Mouse (Mus musculus): ENCODE data around the gene Zdhhc6. TPM values are rescaled to one million over a fixed set of nuclear protein-coding genes. Genes with fewer than 3 reads are reported as not detected.

Gene Zdhhc6
- total RNA-seq, 4 experiments from 2014 or later: 23.4 to 26.2 (median 24.8) TPM

DNA sequence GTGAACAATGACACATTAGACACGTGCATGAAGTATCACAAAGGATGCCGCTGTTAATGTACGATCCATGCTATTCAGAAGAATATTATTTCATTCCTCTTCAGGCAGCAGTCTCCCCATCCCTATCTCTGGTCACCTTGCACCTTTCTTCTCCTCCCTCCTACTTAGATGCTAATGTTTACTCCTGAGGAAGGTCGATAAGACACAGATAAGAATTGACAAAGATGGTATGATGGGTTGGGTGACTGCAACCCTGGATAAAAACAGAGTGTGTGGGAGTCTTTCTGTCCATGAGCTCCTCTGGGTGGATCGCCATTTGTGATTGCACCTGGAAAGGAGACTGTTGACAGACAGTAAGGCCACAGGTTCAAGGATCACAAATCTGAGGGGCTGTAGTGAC is 57.3 kb downstream of the Zdhhc6 start:
- no peak for DNase-seq (ENCODE audit: low spot score in 2 of 2)

DNA sequence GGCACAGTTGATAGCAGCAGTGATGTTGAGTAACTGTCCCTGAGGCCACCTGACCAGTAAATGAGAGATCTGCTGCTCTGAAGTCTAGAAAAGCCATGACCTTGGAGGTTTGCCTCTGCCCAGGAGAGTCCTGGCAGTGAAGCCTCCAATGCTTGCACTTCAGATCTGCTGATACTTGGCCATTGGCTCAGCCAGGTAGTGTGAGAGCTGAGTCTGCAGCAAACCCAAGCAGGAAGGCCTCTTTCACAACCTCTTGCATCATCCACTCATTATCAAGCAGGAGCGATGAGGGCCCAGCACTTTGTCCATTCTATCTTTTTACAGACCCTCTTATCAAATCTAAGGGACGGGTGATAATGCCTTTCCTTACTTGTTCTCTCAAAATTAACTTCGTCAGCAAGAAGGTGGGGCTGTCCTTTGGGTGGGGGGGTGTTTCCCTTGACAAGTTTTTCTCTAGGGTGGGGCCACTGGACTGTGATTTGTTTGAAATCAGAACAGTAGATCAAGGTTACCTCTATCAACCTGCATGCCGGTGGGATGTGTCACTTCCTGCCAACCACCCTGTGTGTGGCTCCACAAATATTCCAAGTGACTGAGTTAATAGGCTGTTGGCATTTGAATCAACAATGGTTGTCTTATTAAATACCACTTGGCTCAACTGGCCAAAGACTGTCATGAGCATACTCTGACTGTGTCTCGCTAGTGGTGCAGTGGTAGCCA is 58.0 kb downstream of the Zdhhc6 start:
- no peak for DNase-seq (ENCODE audit: low spot score in 2 of 2)

DNA sequence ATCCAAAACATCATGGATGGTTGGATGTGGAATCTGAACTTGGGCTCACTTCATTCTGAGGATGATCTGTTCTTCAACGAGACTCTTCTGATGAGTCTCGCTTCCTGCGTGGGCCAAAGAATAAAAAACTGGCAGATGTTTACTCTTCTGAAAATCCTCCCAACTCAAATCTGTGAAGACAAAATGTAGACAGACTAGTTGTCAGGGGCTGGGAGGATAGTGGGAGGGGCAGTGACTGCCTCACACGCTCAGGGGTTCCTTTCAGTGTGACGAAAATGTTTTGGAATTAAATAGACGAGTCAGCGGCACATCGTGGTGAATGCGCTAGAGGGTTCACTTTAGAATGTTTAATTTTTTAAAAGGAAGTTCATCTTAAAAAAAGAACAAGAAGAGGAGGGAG is 59.7 kb downstream of the Zdhhc6 start:
- DNase-seq (ENCODE audit: low spot score in 2 of 2): no peak

DNA sequence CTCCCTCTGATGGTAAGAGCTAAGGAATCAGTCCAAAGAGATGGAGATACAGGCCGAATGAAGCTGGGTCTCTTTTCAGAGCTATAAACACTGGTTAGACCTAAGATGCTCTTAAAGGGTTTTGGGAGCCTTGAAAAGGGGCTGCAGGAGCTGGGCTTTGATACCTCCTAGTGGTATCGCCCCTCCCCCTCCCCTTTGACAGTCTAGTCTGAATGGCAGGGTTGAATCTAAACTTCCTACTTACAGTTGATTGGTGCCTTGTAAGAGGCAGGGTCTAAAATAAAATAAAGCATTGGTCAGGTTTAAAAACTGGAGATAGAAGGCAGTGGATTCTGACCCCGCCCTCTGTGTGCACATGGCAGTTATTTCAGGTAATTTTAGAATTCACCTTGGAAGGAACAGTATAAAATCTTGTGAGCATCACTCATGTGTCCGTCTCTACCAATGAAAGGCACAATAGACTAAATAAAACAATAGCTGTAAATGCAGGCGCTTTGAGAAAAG is 61.3 kb downstream of the Zdhhc6 start:
- peak in 1 of 2 experiments; percentile 46 for DNase-seq (ENCODE audit: low spot score in 2 of 2)

DNA sequence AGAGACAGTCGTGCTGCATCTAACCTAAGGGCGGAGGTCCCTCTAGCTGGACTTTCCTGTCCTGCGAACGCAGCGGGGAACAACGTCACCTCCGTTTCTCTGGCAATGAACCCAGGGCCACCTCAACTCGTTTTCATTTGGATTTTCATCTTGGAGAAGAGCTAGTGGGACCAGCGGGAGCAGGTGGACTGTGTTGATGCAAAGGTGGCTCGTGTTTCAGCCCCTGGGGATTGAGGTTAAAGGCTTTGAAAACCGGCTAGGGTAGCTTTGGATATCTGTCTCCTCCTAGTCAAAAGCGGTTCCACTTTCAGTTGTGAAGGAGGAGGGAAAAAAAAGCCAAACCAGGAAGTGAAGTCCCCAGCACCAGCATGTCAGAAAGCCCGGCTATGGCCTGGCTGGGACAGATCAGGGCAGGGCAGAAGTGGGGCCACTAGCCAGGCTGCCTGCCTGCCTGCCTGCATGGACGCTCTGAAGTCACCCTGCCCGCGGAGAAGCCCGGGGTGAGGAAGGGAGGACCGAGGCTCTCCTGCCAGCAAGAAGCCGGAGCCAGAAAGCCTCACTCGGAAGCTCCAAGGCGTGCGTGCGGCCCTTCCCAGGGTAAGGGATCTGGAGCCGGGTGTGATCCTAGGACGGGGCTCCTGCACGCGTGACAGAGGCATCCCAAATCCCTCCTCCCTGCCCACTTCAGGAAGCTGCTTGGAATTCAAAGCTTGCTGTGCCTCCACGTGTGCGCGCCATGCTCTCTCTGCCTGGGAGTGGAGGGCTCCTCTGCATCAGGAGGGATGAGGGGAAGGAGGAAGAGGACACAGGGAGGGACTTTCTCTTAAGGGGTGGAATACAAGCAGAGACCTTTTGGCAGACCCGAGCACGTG is 62.0 kb downstream of the Zdhhc6 start:
- DNase-seq (ENCODE audit: low spot score in 2 of 2): peak; percentile 46 to 57

DNA sequence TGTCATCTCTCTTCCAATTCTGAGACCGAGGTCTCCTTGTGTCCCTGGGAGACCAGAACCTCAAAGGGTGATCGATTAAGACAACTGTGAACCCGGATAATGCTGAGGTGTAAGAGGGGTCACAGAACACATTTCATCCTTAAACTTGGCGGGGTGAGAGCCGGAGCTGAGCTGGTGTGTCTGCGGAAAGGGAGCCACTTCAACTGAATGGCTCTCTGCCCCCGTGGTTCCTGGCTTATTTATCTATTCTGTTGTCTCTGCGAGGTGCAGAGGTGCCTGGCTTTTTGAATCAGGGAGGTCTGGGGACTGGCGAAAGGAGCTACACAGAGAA is 62.6 kb downstream of the Zdhhc6 start:
- DNase-seq (ENCODE audit: low spot score in 2 of 2): no peak

DNA sequence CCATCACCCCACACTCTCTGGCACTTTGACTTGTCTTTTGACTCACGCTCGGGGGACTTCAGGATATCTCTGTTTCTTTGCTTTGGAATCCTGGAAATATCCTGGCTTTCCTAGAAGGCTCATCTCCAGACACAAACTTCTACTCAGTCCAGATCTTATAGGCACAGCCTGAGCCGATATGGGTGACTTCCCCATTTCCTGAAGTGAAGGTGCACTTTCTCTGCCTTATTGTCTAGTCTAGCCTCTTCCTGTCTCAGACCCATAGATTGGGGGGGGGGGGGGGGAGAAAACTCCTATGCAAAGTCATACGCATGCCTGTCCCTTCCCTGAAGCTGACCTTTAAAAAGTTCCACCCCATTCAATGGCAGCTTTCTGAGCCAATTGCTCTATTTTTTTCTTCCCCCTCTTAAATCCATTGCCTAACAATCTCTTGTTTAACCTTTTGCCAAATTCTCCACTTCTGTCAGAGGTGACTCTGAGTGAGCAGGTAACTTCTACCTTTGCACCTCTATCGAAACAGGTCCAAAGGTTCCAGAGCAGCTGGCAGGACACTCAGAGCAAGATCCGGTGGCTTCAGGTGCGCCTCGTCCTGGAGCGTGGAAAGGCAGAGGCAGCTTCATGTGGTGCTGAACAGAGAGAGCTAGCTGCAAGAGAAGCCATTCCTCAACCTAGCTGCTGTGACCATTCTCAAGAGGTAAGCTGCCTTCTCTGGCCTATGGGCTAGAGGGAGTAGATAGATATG is 64.3 kb downstream of the Zdhhc6 start, which contains the start of gene Acsl5:
Gene Acsl5, plus strand, starts transcription at position 556 of the 742 bp plus-strand sequence.
- DNase-seq (ENCODE audit: low spot score in 2 of 2): no peak

DNA sequence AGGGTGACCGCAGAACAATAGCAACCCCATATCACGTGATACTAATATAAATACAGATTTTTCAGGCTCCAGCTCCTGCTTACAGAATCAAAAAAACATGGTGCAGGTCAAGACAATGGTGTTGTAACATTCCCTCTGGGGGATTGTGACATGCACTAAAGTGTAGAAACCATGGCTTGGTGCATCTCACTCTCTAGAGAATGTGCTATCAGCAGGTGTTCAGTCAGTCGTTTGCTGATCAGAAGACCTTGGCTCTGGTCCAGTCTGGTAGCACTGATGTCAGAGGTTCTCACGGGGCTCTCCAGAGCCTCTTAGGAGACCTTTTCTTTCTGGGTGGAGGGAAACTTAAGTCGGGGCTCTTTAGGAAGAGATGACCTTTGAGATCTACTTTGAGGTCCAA is 65.4 kb downstream of the Zdhhc6 start:
- no peak for DNase-seq (ENCODE audit: low spot score in 2 of 2)

DNA sequence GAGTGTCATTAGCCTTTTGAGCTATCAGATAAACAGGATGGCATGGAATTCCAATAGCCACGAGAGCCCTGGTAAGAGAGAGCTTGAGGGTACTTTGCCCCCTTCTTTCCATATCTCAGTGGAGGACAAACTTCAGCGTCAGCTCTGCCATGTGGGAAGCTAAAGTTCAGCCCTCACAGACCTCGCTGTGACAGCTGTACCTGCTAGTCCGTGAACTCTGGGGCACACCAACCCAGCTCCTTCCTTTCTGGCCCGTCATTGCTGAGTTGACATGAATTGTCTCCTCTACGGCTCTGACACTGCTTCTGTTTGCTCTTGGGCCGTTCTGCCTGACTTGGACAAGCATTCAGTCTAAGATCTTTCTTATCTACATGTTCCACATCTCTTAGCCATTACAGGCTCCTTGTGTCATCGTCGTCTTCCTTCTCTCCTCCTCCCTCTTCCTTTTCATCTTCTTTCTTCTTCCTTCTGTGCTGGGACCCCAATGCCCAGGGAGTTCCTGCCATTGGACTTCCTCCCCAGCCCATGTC is 67.8 kb downstream of the Zdhhc6 start:
- no peak for DNase-seq (ENCODE audit: low spot score in 2 of 2)

DNA sequence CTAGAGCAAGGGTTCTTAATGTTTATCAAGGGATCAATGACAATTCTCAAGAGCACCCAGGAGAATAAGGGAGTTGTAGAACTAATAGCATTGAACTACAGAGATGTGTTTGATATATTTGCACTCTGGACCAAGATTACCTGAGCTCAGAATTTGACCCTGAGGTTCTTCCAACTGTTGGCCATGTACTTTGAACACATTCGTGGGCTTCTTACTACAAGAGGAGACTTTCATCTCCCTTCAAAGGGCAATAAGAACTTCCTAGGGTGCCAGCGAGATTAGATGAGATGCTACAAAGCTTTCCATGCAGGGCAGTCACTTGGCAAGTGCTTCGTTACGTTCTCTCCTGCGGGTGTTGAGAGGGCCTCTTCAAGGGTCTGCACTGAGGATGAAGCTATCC is 68.3 kb downstream of the Zdhhc6 start:
- no peak for DNase-seq (ENCODE audit: low spot score in 2 of 2)

DNA sequence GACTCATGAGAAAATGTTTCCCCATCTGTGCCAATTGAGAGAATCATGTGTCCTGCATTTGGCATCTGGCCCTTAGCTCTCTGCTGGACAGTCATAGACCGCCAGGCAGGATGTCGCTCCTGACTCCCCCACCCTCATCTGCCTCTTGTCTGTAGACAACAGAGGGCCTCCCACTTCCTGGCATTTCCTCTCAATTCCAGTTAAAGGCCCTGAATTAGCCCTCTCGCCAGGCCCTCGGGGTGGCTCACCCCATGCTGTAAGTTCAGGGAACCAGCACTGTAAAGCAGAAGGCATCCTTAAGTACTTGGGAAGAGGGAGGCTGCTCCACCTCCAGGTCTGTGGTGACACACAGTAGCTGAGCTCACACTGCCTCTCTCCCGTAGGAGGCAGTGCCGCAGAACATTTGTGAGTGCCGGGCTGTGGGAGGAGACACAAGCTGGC is 71.0 kb downstream of the Zdhhc6 start:
- peak in 1 of 2 experiments; percentile 78 for DNase-seq (ENCODE audit: low spot score in 2 of 2)

DNA sequence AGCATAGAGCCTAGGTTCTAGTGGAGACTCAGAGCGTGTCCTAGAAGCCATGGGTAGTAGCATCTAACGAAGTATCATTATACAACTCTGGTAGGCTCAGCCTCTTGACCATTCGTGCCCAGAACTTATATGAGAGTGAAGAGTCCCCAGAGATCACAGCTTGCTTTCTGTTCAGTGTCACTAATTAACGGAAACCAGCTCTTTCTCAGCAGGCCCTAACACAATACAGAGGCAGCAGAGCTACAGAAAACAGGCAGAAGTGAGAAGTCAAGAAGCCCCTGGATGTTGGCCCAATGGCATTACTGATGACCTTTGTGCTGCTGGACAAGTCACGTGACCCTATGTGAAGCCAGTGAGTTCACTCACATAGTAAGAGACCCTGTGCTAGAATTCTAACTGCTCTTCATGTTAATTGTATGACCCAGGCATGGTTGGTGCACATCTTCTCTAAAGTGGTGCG is 74.6 kb downstream of the Zdhhc6 start, which contains the start of gene Gucy2g:
Gene Gucy2g, minus strand, starts transcription at position 51 of the 460 bp plus-strand sequence.
- no peak for DNase-seq (ENCODE audit: low spot score in 2 of 2)

DNA sequence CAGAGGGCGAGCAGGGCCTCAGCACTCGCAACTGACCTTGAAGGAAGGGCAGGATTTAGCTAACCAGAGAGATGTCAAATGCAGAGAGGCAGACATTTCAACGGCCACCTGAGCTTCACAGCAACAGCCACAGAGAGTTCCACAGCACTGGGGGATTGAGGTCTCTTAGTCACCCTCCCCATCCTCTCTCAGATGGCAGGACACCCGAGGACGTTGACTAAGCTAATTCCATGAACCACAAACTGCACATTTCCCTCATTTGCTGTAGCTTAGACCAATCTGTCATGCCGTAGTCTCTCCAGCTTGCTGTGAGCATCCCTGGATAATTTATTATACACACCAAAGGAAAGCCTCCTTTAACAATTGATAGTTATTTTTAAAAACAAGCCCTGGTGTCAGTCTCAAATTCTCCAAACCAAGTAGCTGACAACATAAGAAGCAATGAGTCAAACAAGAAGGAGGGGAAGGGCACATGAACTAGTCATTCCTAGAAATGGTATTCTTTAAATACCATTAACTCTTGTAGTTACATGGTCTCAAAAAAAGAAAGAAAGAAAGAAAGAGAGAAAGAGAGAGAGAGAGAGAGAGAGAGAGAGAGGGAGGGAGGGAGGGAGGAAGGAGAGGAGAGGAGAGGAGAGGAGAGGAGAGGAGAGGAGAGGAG is 75.9 kb downstream of the Zdhhc6 start:
- no peak for DNase-seq (ENCODE audit: low spot score in 2 of 2)

DNA sequence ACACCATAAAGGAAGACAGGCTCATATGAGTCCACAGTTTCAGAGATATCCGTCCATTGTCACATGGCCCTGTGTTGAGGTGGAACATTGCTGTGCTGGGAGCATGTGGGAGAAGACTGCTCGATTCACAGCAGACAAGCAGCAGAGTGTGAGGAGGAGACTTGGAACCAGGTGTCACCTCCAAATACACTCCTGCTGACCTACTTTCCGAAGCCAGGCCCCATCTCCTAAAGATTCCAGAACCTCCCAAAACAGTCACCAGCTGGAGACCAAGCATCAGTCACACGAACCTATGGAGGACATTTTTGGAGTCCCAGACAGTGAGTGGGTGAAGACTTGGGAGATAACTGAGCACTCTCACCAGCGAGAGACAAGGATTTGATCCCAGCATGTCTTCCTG is 79.3 kb downstream of the Zdhhc6 start:
- DNase-seq (ENCODE audit: low spot score in 2 of 2): peak in 1 of 2 experiments; percentile 75

DNA sequence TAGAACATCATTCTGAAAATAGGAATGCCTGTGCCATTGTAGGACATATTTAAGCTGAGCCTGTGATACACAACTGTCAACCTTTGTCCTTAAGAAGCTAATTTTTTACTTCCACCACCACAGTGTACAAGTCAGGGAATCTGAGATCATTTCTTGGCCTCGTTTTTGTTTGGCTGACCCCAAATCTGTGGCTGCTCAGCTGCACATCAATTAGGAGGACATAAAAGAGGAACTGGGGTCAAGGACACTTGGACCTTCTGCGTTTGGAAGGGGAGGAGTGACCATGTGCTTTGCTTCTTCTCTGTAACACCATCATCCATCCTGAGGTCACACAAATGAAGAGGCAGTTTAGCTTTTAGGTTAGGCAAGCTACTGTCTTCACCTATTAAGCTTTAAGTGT is 79.8 kb downstream of the Zdhhc6 start:
- no peak for DNase-seq (ENCODE audit: low spot score in 2 of 2)

DNA sequence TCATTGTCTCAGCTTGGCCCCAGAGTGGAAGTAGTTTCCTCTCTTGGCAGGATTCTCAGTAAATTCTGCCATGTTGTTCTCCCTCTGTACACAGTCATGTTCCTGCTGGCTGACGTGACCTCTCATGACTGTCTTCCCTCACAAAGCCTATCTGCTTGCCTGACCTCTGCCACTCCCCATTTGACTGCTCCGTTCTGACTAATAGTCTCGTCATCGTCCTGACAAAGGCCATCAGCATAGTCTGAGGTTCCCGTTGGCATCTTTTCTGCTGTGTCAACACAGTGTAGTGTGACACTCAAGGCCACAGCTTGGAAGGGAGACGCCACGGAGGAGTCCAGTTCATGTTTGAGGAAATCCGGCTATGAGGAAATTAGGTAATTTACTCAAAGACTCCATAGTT is 83.7 kb downstream of the Zdhhc6 start:
- DNase-seq (ENCODE audit: low spot score in 2 of 2): no peak

DNA sequence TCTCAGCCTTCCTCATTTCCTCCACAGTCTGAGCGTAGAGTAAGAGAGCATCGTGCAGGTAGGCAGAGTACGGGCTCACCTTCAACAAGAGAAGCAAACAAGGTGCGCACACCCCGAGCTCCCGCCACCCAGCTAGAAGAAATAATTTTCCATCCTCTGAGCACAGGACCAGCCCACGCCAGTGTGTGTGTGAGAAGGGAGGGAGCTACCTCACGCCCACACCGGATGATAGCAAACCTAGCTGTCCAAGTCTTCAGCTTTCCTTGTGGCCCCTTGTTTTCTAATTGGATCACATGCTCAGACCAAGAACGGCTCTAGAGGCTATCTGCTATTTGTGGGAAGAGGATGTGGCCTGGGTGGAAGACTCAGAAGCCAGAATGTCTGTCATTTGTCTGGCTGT is 84.8 kb downstream of the Zdhhc6 start:
- DNase-seq (ENCODE audit: low spot score in 2 of 2): peak in 1 of 2 experiments; percentile 49

DNA sequence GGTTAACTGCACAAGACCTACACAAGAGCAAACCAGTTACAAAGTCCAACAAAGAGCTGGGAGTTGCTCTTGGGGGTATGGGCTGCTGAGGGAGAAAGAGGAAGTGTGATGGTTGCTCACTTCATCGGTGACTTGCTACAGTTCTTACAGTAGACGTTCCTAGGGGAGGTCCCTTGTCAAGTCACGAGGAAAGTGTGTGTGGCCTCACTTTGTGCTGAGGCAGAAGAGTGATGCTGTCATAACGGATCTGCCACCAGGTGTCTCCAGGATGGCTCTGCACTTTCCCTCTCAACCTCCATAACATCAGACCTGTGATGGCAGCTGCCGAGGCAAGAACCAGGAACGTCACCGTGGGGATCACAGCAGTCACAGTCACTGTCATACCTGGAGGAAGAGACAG is 88.7 kb downstream of the Zdhhc6 start:
- DNase-seq (ENCODE audit: low spot score in 2 of 2): no peak

DNA sequence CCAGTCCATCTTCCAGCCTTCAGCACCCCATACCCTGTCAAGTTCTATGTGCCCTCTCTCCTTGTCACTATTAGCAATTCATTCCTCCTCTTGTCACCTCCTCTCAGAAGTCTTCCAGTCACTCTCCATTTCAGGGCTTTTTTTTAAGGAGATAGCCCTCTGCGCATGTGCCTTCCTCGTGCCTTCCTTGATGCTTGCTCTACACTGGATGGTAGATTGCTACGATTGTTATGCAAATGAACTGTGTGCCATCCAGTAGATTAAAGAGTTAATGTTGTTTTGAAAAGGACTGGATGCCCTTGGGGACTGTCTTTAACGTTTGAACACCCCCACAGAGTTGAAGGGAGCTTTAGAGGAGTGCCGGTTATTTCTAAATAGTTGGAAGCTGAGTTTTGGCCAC is 89.2 kb downstream of the Zdhhc6 start:
- no peak for DNase-seq (ENCODE audit: low spot score in 2 of 2)

DNA sequence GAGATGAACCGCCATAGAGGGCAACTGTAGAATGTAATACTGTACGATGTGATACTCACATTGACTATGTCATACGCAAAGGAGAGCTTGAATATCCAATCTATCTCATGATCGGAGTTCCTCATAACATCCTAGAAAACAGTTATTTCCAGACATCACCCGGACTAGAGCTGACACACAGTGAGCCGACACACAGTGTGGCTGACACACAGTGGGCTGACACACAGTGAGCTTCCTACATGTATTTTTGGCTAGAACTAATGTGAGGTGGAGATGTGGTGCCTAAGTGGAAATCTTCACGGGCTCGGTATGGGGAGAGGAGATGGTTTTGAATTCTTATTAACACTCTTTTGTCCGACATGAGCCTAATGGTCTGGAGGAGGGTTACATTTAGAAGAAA is 93.6 kb downstream of the Zdhhc6 start:
- DNase-seq (ENCODE audit: low spot score in 2 of 2): no peak

Data from left cerebral cortex, adult 8-10 months (tissue).